Mouse (Mus musculus) embryonic fibroblast, embryonic 13.5 days (primary cell): Measurements from ENCODE around the gene Cfap99. TPM values are rescaled to one million over a fixed set of nuclear protein-coding genes. Genes with fewer than 3 reads are reported as not detected.

Experiments
- H3K27ac ChIP-seq: 2 replicates; pipeline ENCODE4 v1.5.1; 2012; ENCODE audit warnings: low read length, control low read depth, inconsistent platforms; ENCODE audit not compliant: insufficient read depth
- H3K4me1 ChIP-seq: 2 replicates; pipeline ENCODE4 v1.6.1; 2011; ENCODE audit warnings: low read length; ENCODE audit not compliant: control insufficient read depth, insufficient read depth
- H3K4me3 ChIP-seq: 2 replicates; pipeline ENCODE4 v1.5.1; 2011; ENCODE audit warnings: mild to moderate bottlenecking, control low read depth, low read length; ENCODE audit not compliant: insufficient read depth
- CTCF ChIP-seq: IDR thresholded peaks from 2 replicates; pipeline ENCODE4 v1.5.1; 2011; ENCODE audit warnings: mild to moderate bottlenecking, control low read depth, low read length, moderate library complexity, borderline replicate concordance; ENCODE audit not compliant: insufficient read depth
- POLR2A ChIP-seq: IDR thresholded peaks from 2 replicates; pipeline ENCODE4 v1.6.1; 2011; ENCODE audit warnings: low read depth, mild to moderate bottlenecking, control low read depth, low read length, moderate library complexity
- polyA plus RNA-seq: library from polyadenylated mRNA; stranded (reverse); fragments of >200 nt; gene quantifications from 2 replicates; pipeline ENCODE4 v1.2.4, GENCODE M21; 2011; ENCODE audit warnings: low read depth; ENCODE audit not compliant: missing spikeins, insufficient read length

Gene Cfap99
- polyA plus RNA-seq, 1 experiment, result not detected

- Histone ChIP-seq H3K4me3 (no peak overlapping the region), H3K27ac (no peak overlapping the region), H3K4me1 (no peaks in the 10 kb centered on the region)
- TF ChIP-seq CTCF (no peak), POLR2A (no peak)
Observed at GRCm38 (mm10) chr5:34276191-34276590, 12.2 kb upstream of the Cfap99 start.

GRCm38 (mm10) chr5:34276746-34277145, 11.7 kb upstream of the Cfap99 start:
- Histone ChIP-seq H3K4me1 (no peaks in the 10 kb centered on the region), H3K4me3 (no peak overlapping the region), H3K27ac (no peak overlapping the region)
- TF ChIP-seq CTCF (no peak), POLR2A (no peak)

GRCm38 (mm10) chr5:34278058-34278457, 10.3 kb upstream of the Cfap99 start:
- Histone ChIP-seq H3K4me1 (no peaks in the 10 kb centered on the region), H3K4me3 (no peak overlapping the region), H3K27ac (no peak overlapping the region)
- TF ChIP-seq CTCF (no peak), POLR2A (no peak)

- H3K4me1 ChIP-seq, result no peaks in the 10 kb centered on the region
- H3K4me3 ChIP-seq, result no peak overlapping the region
- no peak overlapping the region for H3K27ac ChIP-seq
- TF ChIP-seq CTCF (no peak), POLR2A (no peak)
Observed at GRCm38 (mm10) chr5:34279214-34279613, 9.2 kb upstream of the Cfap99 start.

- H3K4me3 ChIP-seq, result no peak overlapping the region
- H3K4me1 ChIP-seq, result no peaks in the 10 kb centered on the region
- no peak overlapping the region for H3K27ac ChIP-seq
- no peak for TF ChIP-seq CTCF
- no peak for TF ChIP-seq POLR2A
Observed at GRCm38 (mm10) chr5:34280976-34281375, 7.4 kb upstream of the Cfap99 start.

GRCm38 (mm10) chr5:34283355-34283754, 5.0 kb upstream of the Cfap99 start:
- Histone ChIP-seq H3K4me3 (no peak overlapping the region), H3K4me1 (no peaks in the 10 kb centered on the region), H3K27ac (no peak overlapping the region)
- TF ChIP-seq CTCF, result no peak
- TF ChIP-seq POLR2A, result no peak

- TF ChIP-seq POLR2A (no peak), CTCF (no peak)
- H3K4me3 ChIP-seq, result no peak overlapping the region
- H3K4me1 ChIP-seq, result no peaks in the 10 kb centered on the region
- no peak overlapping the region for H3K27ac ChIP-seq
Observed at GRCm38 (mm10) chr5:34284156-34284750, 4.1 kb upstream of the Cfap99 start.

- no peak for TF ChIP-seq POLR2A
- TF ChIP-seq CTCF, result no peak
- no peaks in the 10 kb centered on the region for H3K4me1 ChIP-seq
- no peak overlapping the region for H3K4me3 ChIP-seq
- H3K27ac ChIP-seq, result no peak overlapping the region
Observed at GRCm38 (mm10) chr5:34285285-34285684, 3.1 kb upstream of the Cfap99 start.

- H3K4me3 ChIP-seq, result no peak overlapping the region
- no peak overlapping the region for H3K27ac ChIP-seq
- no peaks in the 10 kb centered on the region for H3K4me1 ChIP-seq
- no peak for TF ChIP-seq CTCF
- no peak for TF ChIP-seq POLR2A
Observed at GRCm38 (mm10) chr5:34286516-34286915, 1.9 kb upstream of the Cfap99 start.

- H3K4me1 ChIP-seq, result no peaks in the 10 kb centered on the region
- no peak for TF ChIP-seq CTCF
- TF ChIP-seq POLR2A, result no peak
- H3K27ac ChIP-seq, result no peak overlapping the region
- peak overlapping the region; percentile 38 for H3K4me3 ChIP-seq
Observed at GRCm38 (mm10) chr5:34287001-34287837, 1.2 kb upstream of the Cfap99 start.
